Mouse (Mus musculus) embryo, embryonic 11.5 days (tissue): Measurements from ENCODE around the gene Elmo3.

Source experiments
- DNase-seq: peaks from one replicate; pipeline ENCODE4 v3.0.0-alpha.2; 2012; ENCODE audit warnings: low read depth, low spot score

The Elmo3 gene

GRCm38 (mm10) chr8:105354549-105354948, 49.1 kb downstream of the Elmo3 start:
- DNase-seq, result no peak

- DNase-seq, result no peak
Measured at GRCm38 (mm10) chr8:105355179-105356024, 50.0 kb downstream of the Elmo3 start.

DNA sequence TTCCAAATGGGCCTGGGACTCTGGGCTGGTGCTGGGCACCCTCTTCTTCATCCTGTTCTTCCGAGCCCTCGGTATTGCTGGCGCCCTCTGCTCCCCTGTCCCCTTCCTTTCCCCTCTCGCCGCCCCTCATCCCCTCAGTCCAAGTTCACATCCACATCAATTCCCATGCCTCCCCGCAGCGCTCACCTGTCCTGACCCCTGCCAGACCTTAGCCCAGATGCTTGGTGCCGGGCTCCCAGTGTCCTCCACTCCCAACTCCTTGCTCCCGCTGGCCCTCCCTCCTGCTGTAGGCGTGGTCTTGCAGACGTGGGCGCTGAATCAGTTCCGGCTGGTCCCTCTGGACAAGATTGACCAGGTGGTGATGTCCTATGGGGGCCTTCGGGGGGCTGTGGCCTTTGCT, 51.3 kb downstream of the Elmo3 start:
- no peak for DNase-seq

DNA sequence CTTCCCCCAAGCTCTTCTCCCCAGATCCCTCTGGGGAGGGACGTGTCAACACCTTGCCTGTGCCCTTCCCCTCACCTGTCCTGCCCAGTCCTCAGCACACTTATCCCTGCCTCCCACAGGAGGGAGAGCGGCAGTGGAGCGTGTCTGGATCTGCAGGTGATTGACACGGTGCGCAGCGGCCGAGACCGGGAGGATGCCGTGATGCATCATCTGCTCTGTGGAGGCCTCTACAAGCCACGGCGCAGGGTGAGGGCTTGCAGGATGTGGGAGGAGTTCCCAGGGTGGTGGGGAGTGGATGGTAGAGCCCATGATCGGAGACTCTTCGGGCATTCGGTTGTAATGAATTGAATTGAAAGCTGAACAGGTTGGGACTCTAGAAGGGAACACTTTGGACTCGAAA, 53.8 kb downstream of the Elmo3 start:
- DNase-seq, result no peak

DNA sequence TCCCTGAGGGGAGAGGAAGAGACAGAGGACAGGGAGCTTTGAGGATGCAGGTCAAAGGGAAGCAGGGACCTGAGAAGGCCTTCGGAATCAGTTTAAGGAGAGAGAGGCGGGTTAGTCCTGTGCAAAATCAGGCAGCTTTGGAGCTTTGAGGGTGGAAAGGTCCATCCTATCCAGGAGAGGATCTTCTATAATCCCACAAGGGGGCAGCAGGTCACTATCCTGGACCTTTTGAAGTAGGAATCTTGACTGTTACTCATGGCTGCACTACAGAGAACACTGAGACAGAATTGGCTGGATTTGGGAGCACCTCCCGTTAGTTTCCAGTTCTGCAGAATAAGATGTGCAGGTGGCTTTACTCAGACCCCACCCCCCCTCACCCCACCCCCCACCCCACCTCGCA, 54.2 kb downstream of the Elmo3 start:
- DNase-seq, result no peak
